ENCODE assay signal across 9 mouse cellular contexts in genomic region chr17:31841453-31841841, GRCm38 (mm10). TPM values are rescaled to one million over a fixed set of nuclear protein-coding genes. Genes with fewer than 3 reads are reported as not detected.
DNase-seq lines count a peak whose midpoint lies in the region; ATAC-seq and TF ChIP-seq lines count a peak whose summit lies in the region.
"Had no signal": no experiment of that assay in that cellular context is flagged by ENCODE, and none has a peak within 500 bp of the region (broad histone marks: within the 10 kb centered on the region; RNA-seq: fewer than 3 reads in every experiment).

No protein-coding gene starts in this region.

- TF ChIP-seq RAD21 in CH12.LX (IDR thresholded peaks at IDR 0.05; ENCODE audit: low read depth, low read length), result no peak; the same call in none of the 2 replicates

- dilution Hi-C loops in CH12.LX (cut with MboI; ENCODE audit: extremely low pct_ligation_motif_present, extremely low pct_unique_long_range_greater_than_20kb, low sequenced_read_pairs), result no loop called here

- peak overlapping the region; percentile 29 for H3K9ac ChIP-seq in CH12.LX (ENCODE audit: insufficient read depth, low read depth)
- no peak overlapping the region for H3K9ac ChIP-seq in embryonic facial prominence, embryonic 15.5 days
- H3K9ac ChIP-seq in forebrain, embryonic 13.5 days, result no peak overlapping the region

- peak; percentile 58 for TF ChIP-seq EP300 in CH12.LX (IDR thresholded peaks at IDR 0.05; ENCODE audit: low read length)

- no peak for TF ChIP-seq CTCF in CH12.LX (conservative IDR thresholded peaks at IDR 0.05 in 1 of 2, IDR thresholded peaks at IDR 0.05 in 1 of 2; ENCODE audit: low read depth in 2 of 2, low read length in 2 of 2)
- no peak for TF ChIP-seq CTCF in spleen, adult 2 months (IDR thresholded peaks at IDR 0.05; ENCODE audit: extremely low read depth, insufficient read depth, insufficient read length, insufficient replicate concordance)

- DNase-seq in heart, adult 11 months, result peak; percentile 94
- no peak for DNase-seq in heart, adult 9 months (ENCODE audit: low spot score in 2 of 2)
- peak; percentile 89 for DNase-seq in CH12.LX (ENCODE audit: extremely low read depth)
- peak in 1 of 2 experiments; percentile 65 for DNase-seq in spleen, adult 2 months (ENCODE audit: low read depth in 1 of 2, low spot score in 2 of 2)
- DNase-seq in layer of hippocampus, postnatal 25 days (ENCODE audit: extremely low spot score in 1 of 2, low spot score in 1 of 2), result no peak

- ATAC-seq in embryonic facial prominence, embryonic 15.5 days (ENCODE audit: insufficient number of reproducible peaks, low FRiP score, low TSS enrichment, low read depth), result no peak
- ATAC-seq in cerebellum, adult (ENCODE audit: insufficient number of reproducible peaks, low FRiP score, low TSS enrichment), result no peak
- no peak for ATAC-seq in forebrain, embryonic 13.5 days

- H3K4me3 ChIP-seq in CH12.LX (replicated peaks in 1 of 3; ENCODE audit: low read depth in 2 of 3, low read length in 2 of 3, poor library complexity in 1 of 3), result peak overlapping the region; percentile 8 to 40 (median 34)
- no peak overlapping the region for H3K4me3 ChIP-seq in embryonic facial prominence, embryonic 15.5 days (replicated peaks)
- H3K4me3 ChIP-seq in spleen, adult 2 months (ENCODE audit: extremely low read depth, insufficient read depth, insufficient read length), result no peak overlapping the region
- H3K4me3 ChIP-seq in forebrain, embryonic 13.5 days, result no peak overlapping the region
- H3K4me3 ChIP-seq: erythroblast, embryonic 14.5 days had no signal

- H3K27me3 ChIP-seq in CH12.LX (replicated peaks), result no peaks in the 10 kb centered on the region
- no peaks in the 10 kb centered on the region for H3K27me3 ChIP-seq in embryonic facial prominence, embryonic 15.5 days
- no peaks in the 10 kb centered on the region for H3K27me3 ChIP-seq in spleen, adult 2 months (ENCODE audit: control insufficient read depth, insufficient read depth, low read length)
- no peaks in the 10 kb centered on the region for H3K27me3 ChIP-seq in forebrain, embryonic 13.5 days

- TF ChIP-seq POLR2A in CH12.LX (IDR thresholded peaks at IDR 0.05; ENCODE audit: low read depth, low read length), result no peak; the same call in 1 of the 2 replicates
- no peak; the same call in 1 of the 2 replicates for TF ChIP-seq POLR2A in spleen, adult 2 months (IDR thresholded peaks at IDR 0.05; ENCODE audit: low read depth, low read length)

- H3K27ac ChIP-seq in CH12.LX (ENCODE audit: insufficient read depth, low read depth), result peak overlapping the region; percentile 98
- H3K27ac ChIP-seq in embryonic facial prominence, embryonic 15.5 days (replicated peaks), result peak overlapping the region; percentile 92
- peak overlapping the region; percentile 84 for H3K27ac ChIP-seq in spleen, adult 2 months (ENCODE audit: insufficient read depth, low read length)
- no peak overlapping the region for H3K27ac ChIP-seq in forebrain, embryonic 13.5 days

- peaks cover 61 to 94% of the 10 kb centered on the region in 2 experiments for H3K4me1 ChIP-seq in CH12.LX (ENCODE audit: control insufficient read depth in 1 of 2, insufficient read depth in 2 of 2)
- H3K4me1 ChIP-seq in embryonic facial prominence, embryonic 15.5 days, result peaks cover 67% of the 10 kb centered on the region
- H3K4me1 ChIP-seq in spleen, adult 2 months (ENCODE audit: control insufficient read depth, insufficient read depth, insufficient read length), result peaks cover 39% of the 10 kb centered on the region
- H3K4me1 ChIP-seq in forebrain, embryonic 13.5 days, result peaks cover 12% of the 10 kb centered on the region

- H3K4me2 ChIP-seq in CH12.LX (ENCODE audit: insufficient read depth, low read depth, poor library complexity, severe bottlenecking), result peak overlapping the region; percentile 42
- H3K4me2 ChIP-seq in embryonic facial prominence, embryonic 15.5 days (replicated peaks), result no peak overlapping the region
- no peak overlapping the region for H3K4me2 ChIP-seq in forebrain, embryonic 13.5 days

- 45% methylated on average over 3 of the region's 3 CpGs for WGBS in embryonic facial prominence, embryonic 15.5 days
- 14% methylated on average over 3 of the region's 3 CpGs for whole genome bisulfite sequencing in spleen, adult 2 months
- WGBS in forebrain, embryonic 13.5 days, result 85% methylated on average over 3 of the region's 3 CpGs

- peaks cover 25 to 34% of the 10 kb centered on the region in 2 experiments for H3K36me3 ChIP-seq in CH12.LX (replicated peaks in 1 of 2; ENCODE audit: control insufficient read depth in 1 of 2, insufficient read depth in 1 of 2, low read length in 1 of 2)
- H3K36me3 ChIP-seq in embryonic facial prominence, embryonic 15.5 days, result peaks cover 28% of the 10 kb centered on the region
- peaks cover 16% of the 10 kb centered on the region for H3K36me3 ChIP-seq in spleen, adult 2 months (ENCODE audit: control insufficient read depth, insufficient read depth, low read length)
- peaks cover 30% of the 10 kb centered on the region for H3K36me3 ChIP-seq in forebrain, embryonic 13.5 days (ENCODE audit: poor library complexity, severe bottlenecking)

- H3K9me3 ChIP-seq in CH12.LX (replicated peaks; ENCODE audit: low read length), result no peaks in the 10 kb centered on the region
- H3K9me3 ChIP-seq in embryonic facial prominence, embryonic 15.5 days (replicated peaks), result no peaks in the 10 kb centered on the region
- H3K9me3 ChIP-seq in forebrain, embryonic 13.5 days (replicated peaks), result no peaks in the 10 kb centered on the region

- in situ Hi-C loops in CH12.LX (cut with MboI; ENCODE audit: low pct_ligation_motif_present, low pct_unique_long_range_greater_than_20kb, low sequenced_read_pairs), result no loop called here

- peaks cover 8% of the 10 kb centered on the region; the same call in 1 of the 2 replicates for H3K79me2 ChIP-seq in CH12.LX (replicated peaks; ENCODE audit: control insufficient read depth, extremely low read depth, insufficient read depth, poor library complexity, severe bottlenecking)

TF ChIP-seq in CH12.LX, 34 proteins besides CTCF, POLR2A, EP300 and RAD21 (continues in another document):
- peak; percentile 84; the same call in 1 of the 2 replicates for TF ChIP-seq TCF12 (IDR thresholded peaks at IDR 0.05; ENCODE audit: low read depth, low read length)
- peak; percentile 90 for TF ChIP-seq CHD2 (IDR thresholded peaks at IDR 0.05; ENCODE audit: low read length)
- peak; percentile 16 for TF ChIP-seq SMC3 (IDR thresholded peaks at IDR 0.05; ENCODE audit: low read depth, low read length)
- TF ChIP-seq UBTF (IDR thresholded peaks at IDR 0.05; ENCODE audit: low read depth, low read length), result no peak
- TF ChIP-seq CHD1 (IDR thresholded peaks at IDR 0.05; ENCODE audit: low read depth, low read length), result no peak
- TF ChIP-seq ETS1 (conservative IDR thresholded peaks at IDR 0.05; ENCODE audit: low read depth, low read length), result no peak
- no peak for TF ChIP-seq POLR2AphosphoS2 (IDR thresholded peaks at IDR 0.05; ENCODE audit: low read depth, low read length)
- TF ChIP-seq USF1 (IDR thresholded peaks at IDR 0.05; ENCODE audit: low read depth, low read length), result no peak
- TF ChIP-seq NELFE (IDR thresholded peaks at IDR 0.05; ENCODE audit: low read depth, low read length), result no peak
- TF ChIP-seq USF2 (conservative IDR thresholded peaks at IDR 0.05; ENCODE audit: low read depth, low read length), result no peak
- no peak for TF ChIP-seq ZMIZ1 (IDR thresholded peaks at IDR 0.05; ENCODE audit: low read depth, low read length)
- TF ChIP-seq MYC (IDR thresholded peaks at IDR 0.05; ENCODE audit: low read depth, low read length), result peak; percentile 75
- TF ChIP-seq JUN (IDR thresholded peaks at IDR 0.05; ENCODE audit: insufficient read depth, low read depth, low read length), result no peak
- no peak for TF ChIP-seq MAX (IDR thresholded peaks at IDR 0.05; ENCODE audit: low read length)
- TF ChIP-seq JUND (conservative IDR thresholded peaks at IDR 0.05; ENCODE audit: low read depth, low read length), result 0 out of 2 replicates have a peak, but pooled peaks have one; percentile 45
- TF ChIP-seq SIN3A (IDR thresholded peaks at IDR 0.05; ENCODE audit: low read length), result 0 out of 2 replicates have a peak, but pooled peaks have one; percentile 33
- TF ChIP-seq PAX5 (IDR thresholded peaks at IDR 0.05; ENCODE audit: low read length), result no peak
- peak; percentile 56; the same call in 1 of the 2 replicates for TF ChIP-seq BHLHE40 (IDR thresholded peaks at IDR 0.05; ENCODE audit: low read depth, low read length)
- peak; percentile 93 for TF ChIP-seq MAZ (IDR thresholded peaks at IDR 0.05; ENCODE audit: low read depth, low read length)
- no peak for TF ChIP-seq RCOR1 (conservative IDR thresholded peaks at IDR 0.05; ENCODE audit: low read depth, low read length)
- no peak for TF ChIP-seq MAFK (IDR thresholded peaks at IDR 0.05; ENCODE audit: insufficient replicate concordance, low read length)
- TF ChIP-seq ZNF384 (IDR thresholded peaks at IDR 0.05; ENCODE audit: low read depth, low read length), result no peak
- no peak for TF ChIP-seq NRF1 (IDR thresholded peaks at IDR 0.05; ENCODE audit: low read depth, low read length)
- TF ChIP-seq ZC3H11A (IDR thresholded peaks at IDR 0.05; ENCODE audit: low read depth, low read length), result no peak
- TF ChIP-seq ELF1 (IDR thresholded peaks at IDR 0.05; ENCODE audit: low read depth, low read length), result peak; percentile 87
- TF ChIP-seq KAT2A (IDR thresholded peaks at IDR 0.05; ENCODE audit: insufficient replicate concordance, low read length), result no peak
- TF ChIP-seq HCFC1 (IDR thresholded peaks at IDR 0.05; ENCODE audit: low read depth, low read length), result peak; percentile 63
- TF ChIP-seq ZKSCAN1 (IDR thresholded peaks at IDR 0.05; ENCODE audit: borderline replicate concordance, low read depth, low read length), result peak; percentile 14; the same call in 1 of the 2 replicates
- TF ChIP-seq GABPA (IDR thresholded peaks at IDR 0.05; ENCODE audit: insufficient replicate concordance, low read depth, low read length), result no peak
- TF ChIP-seq E2F4 (IDR thresholded peaks at IDR 0.05; ENCODE audit: insufficient replicate concordance, low read depth, low read length), result no peak
- TF ChIP-seq MXI1 (IDR thresholded peaks at IDR 0.05; ENCODE audit: low read depth, low read length), result no peak
- TF ChIP-seq MEF2A (IDR thresholded peaks at IDR 0.05; ENCODE audit: borderline replicate concordance, low read depth, low read length), result peak; percentile 51; the same call in 1 of the 2 replicates

RNA-seq across cellular contexts. Expression of gene Sik1, which starts 14.2 kb away (rescaled TPM):
- total RNA-seq in CH12.LX (2012; rRNA removed) (56.7 and 56.9 TPM in 2 replicates), CH12.LX (2014; rRNA removed) (16.0 and 17.1 TPM in 2 replicates)
- 27.7 and 36.7 TPM in 2 replicates for polyA plus RNA-seq in CH12.LX (2012; ENCODE audit: insufficient read length, low read depth)
- polyA plus RNA-seq in embryonic facial prominence, embryonic 15.5 days (2015; fragmentation: Nextera tagmentation; extraction: Ambion mirVana), result 33.6 and 35.5 TPM in 2 replicates
- 56.4 and 67.8 TPM in 2 replicates for polyA plus RNA-seq in spleen, adult 2 months (2012; rRNA removed)
- 13.5 and 13.8 TPM in 2 replicates for polyA plus RNA-seq in forebrain, embryonic 13.5 days (2015; fragmentation: Nextera tagmentation; extraction: Ambion mirVana)
- total RNA-seq in layer of hippocampus, postnatal 25 days (2021), result 10 to 100 TPM; 11.7 to 14.6 TPM

Comparison
In these comparisons a context has a peak if more than half of its experiments do, and no peak if none do; other contexts are left out.
1. DNase-seq: peak in heart, adult 11 months (single experiment) and CH12.LX (single experiment); none in heart, adult 9 months (0 of 2) and layer of hippocampus, postnatal 25 days (0 of 2).
2. H3K4me3 ChIP-seq: peak in CH12.LX (3 of 3); none in embryonic facial prominence, embryonic 15.5 days (single experiment), spleen, adult 2 months (single experiment) and forebrain, embryonic 13.5 days (single experiment).